In genomic region chr14:57718245-57718644, GRCm38 (mm10) we compare ENCODE assay signal across 22 mouse cellular contexts. TPM values are rescaled to one million over a fixed set of nuclear protein-coding genes. Genes with fewer than 3 reads are reported as not detected.
"Had no signal": no experiment of that assay in that cellular context is flagged by ENCODE, and none has a peak within 500 bp of the region (broad histone marks: within the 10 kb centered on the region; RNA-seq: fewer than 3 reads in every experiment).

No protein-coding gene starts in this region.

- H3K4me3 ChIP-seq: intestine, embryonic 15.5 days; limb, embryonic 12.5 days; limb, embryonic 15.5 days; liver, embryonic 12.5 days; neural tube, embryonic 12.5 days; neural tube, embryonic 15.5 days; stomach, embryonic 15.5 days had no signal

- DNase-seq: kidney, adult 18-20 months; kidney, postnatal 25 days; left cerebral cortex, postnatal 4 days; lung, adult 2 months; lung, postnatal 14 days; midbrain, embryonic 14.5 days; retina, postnatal 1 day; right cerebral cortex, postnatal 25 days; spleen, adult 18-20 months; thymus, postnatal 25 days had no signal

- H3K27ac ChIP-seq: intestine, embryonic 15.5 days; kidney, postnatal 0 days; limb, embryonic 12.5 days; limb, embryonic 15.5 days; liver, embryonic 12.5 days; macrophage; neural tube, embryonic 12.5 days; stomach, embryonic 15.5 days had no signal

- ATAC-seq: intestine, embryonic 15.5 days; liver, embryonic 12.5 days had no signal

RNA-seq across cellular contexts. Expression of gene Gm49361, which starts 27.7 kb away (rescaled TPM):
- total RNA-seq: layer of hippocampus, postnatal 14 days; megakaryocyte-erythroid progenitor cell, adult 5-6 weeks; midbrain, postnatal 0 days had no signal
